Mouse (Mus musculus): ENCODE data around the gene Lca5l.

DNA sequence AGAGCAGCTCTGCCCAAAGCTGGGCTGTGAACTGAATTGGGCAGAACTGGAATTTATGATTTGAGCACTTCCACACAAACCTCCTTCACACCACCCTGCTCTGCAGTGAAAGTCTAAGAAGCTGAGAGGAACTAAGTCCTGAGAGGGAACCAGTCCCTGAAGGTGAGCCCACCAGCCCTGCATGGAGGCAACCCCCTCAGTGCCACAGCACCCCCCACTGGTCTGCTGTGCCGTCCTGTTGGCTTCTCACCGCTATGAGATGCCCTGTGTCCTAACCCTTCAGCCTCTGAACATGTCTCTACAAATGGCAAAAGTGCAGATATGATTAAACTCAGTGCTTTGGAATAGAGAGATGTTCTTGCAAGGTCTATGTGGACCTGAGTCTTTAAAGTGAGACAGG is 79.3 kb downstream of the Lca5l start:
- TF ChIP-seq CTCF (IDR thresholded peaks at IDR 0.05; ENCODE audit: control insufficient read depth, insufficient read depth, insufficient replicate concordance, low read depth, low read length) (no peak), POLR2A (IDR thresholded peaks at IDR 0.05; ENCODE audit: control insufficient read depth, low read depth, low read length) (no peak)
